Mouse (Mus musculus): Measurements from ENCODE around the gene Tnk2.

DNA sequence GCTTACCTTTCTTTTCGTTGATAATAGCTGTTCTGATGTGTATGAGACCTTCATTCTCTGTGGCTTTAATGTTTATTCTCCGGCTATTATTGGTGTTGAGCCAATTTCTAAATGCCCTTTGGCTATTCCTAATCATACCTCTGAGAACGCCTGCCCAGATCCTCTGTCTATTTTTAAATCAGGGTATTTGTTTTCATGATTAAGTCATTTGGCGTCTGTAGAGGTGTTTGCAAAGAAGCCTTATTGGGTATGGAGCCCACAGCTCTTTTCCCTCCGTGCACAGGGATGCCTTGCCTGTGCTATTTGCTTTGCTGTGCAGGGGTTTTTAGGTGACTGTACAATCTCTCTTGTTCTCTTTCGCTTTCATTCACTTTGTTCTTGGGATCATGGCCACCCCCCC lies 69.9 kb downstream of the Tnk2 start:
- TF ChIP-seq CTCF (IDR thresholded peaks at IDR 0.05; ENCODE audit: insufficient read depth, low read length) (no peak), POLR2A (IDR thresholded peaks at IDR 0.05; ENCODE audit: borderline replicate concordance, extremely low read depth, low read depth, low read length) (no peak)
